Comparison of ENCODE assay signal across 8 mouse cellular contexts in genomic region chr19:43662176-43662967, GRCm38 (mm10). TPM values are rescaled to one million over a fixed set of nuclear protein-coding genes. Genes with fewer than 3 reads are reported as not detected.
A peak's percentile ranks its signal among the peaks of the same experiment; 100 is the strongest.
DNase-seq lines count a peak whose midpoint lies in the region; ATAC-seq and TF ChIP-seq lines count a peak whose summit lies in the region.

No protein-coding gene starts in this region.

- H3K9ac ChIP-seq in heart, embryonic 14.5 days (ENCODE audit: low read length): 0 out of 2 replicates have a peak overlapping the region, but pooled peaks have one; percentile 16
- no peak overlapping the region for H3K9ac ChIP-seq in heart, embryonic 11.5 days (ENCODE audit: low read depth, low read length)
- no peak overlapping the region for H3K9ac ChIP-seq in hindbrain, embryonic 15.5 days
- no peak overlapping the region for H3K9ac ChIP-seq in lung, postnatal 0 days (replicated peaks; ENCODE audit: low read depth)

- no peaks in the 10 kb centered on the region for H3K9me3 ChIP-seq in heart, embryonic 14.5 days (ENCODE audit: control insufficient read depth, low read length)
- no peaks in the 10 kb centered on the region for H3K9me3 ChIP-seq in heart, embryonic 11.5 days (replicated peaks; ENCODE audit: control insufficient read depth, low read length)
- no peaks in the 10 kb centered on the region for H3K9me3 ChIP-seq in hindbrain, embryonic 15.5 days
- no peaks in the 10 kb centered on the region for H3K9me3 ChIP-seq in lung, postnatal 0 days (ENCODE audit: low read length)

- no peak overlapping the region for H3K27ac ChIP-seq in heart, embryonic 14.5 days (replicated peaks in 1 of 2; ENCODE audit: control insufficient read depth in 1 of 2, insufficient read depth in 1 of 2, low read depth in 2 of 2, low read length in 2 of 2)
- no peak overlapping the region for H3K27ac ChIP-seq in heart, embryonic 11.5 days (ENCODE audit: low read depth, low read length)
- no peak overlapping the region for H3K27ac ChIP-seq in hindbrain, embryonic 15.5 days (replicated peaks)
- H3K27ac ChIP-seq in lung, postnatal 0 days (ENCODE audit: low read length): no peak overlapping the region

- no peak for TF ChIP-seq EP300 in lung, postnatal 0 days (IDR thresholded peaks at IDR 0.05)

- no peaks in the 10 kb centered on the region for H3K27me3 ChIP-seq in heart, embryonic 14.5 days (ENCODE audit: control insufficient read depth, insufficient read depth, low read length)
- no peaks in the 10 kb centered on the region for H3K27me3 ChIP-seq in heart, embryonic 11.5 days (ENCODE audit: control insufficient read depth, insufficient read depth, low read length)
- H3K27me3 ChIP-seq in hindbrain, embryonic 15.5 days: no peaks in the 10 kb centered on the region
- no peaks in the 10 kb centered on the region for H3K27me3 ChIP-seq in lung, postnatal 0 days (replicated peaks; ENCODE audit: insufficient read depth, low read length)

- no peak for ATAC-seq in heart, embryonic 14.5 days (ENCODE audit: insufficient number of reproducible peaks, insufficient read depth, low FRiP score, low read depth)
- ATAC-seq in heart, embryonic 11.5 days (replicated peaks; ENCODE audit: insufficient number of reproducible peaks, low FRiP score, low TSS enrichment): no peak
- peak; percentile 37; the same call in 1 of the 2 replicates for ATAC-seq in hindbrain, embryonic 15.5 days (ENCODE audit: low FRiP score, low read depth)
- ATAC-seq in lung, postnatal 0 days: peak; percentile 53; the same call in 1 of the 2 replicates

- peaks cover 0 to 3% of the 10 kb centered on the region in 2 experiments; a peak in 1 of 4 replicates for H3K4me1 ChIP-seq in heart, embryonic 14.5 days (ENCODE audit: control insufficient read depth in 2 of 2, insufficient read depth in 2 of 2, low read length in 2 of 2)
- no peaks in the 10 kb centered on the region for H3K4me1 ChIP-seq in heart, embryonic 11.5 days (ENCODE audit: control insufficient read depth, insufficient read depth, low read length)
- H3K4me1 ChIP-seq in hindbrain, embryonic 15.5 days (replicated peaks): peaks cover 7% of the 10 kb centered on the region; the same call in 1 of the 2 replicates
- no peaks in the 10 kb centered on the region for H3K4me1 ChIP-seq in lung, postnatal 0 days (ENCODE audit: insufficient read depth, low read depth, low read length)

- no peak overlapping the region for H3K4me3 ChIP-seq in heart, embryonic 14.5 days (ENCODE audit: control insufficient read depth in 1 of 2, insufficient read depth in 1 of 2, low read depth in 1 of 2, low read length in 2 of 2)
- H3K4me3 ChIP-seq in heart, embryonic 11.5 days (ENCODE audit: low read depth, low read length): no peak overlapping the region
- H3K4me3 ChIP-seq in hindbrain, embryonic 15.5 days: no peak overlapping the region
- H3K4me3 ChIP-seq in lung, postnatal 0 days (ENCODE audit: low read depth, low read length): no peak overlapping the region

- TF ChIP-seq CTCF in lung, postnatal 0 days (IDR thresholded peaks at IDR 0.05): peak; percentile 62

- H3K36me3 ChIP-seq in heart, embryonic 14.5 days (ENCODE audit: control insufficient read depth, insufficient read depth, low read length): peaks cover 30% of the 10 kb centered on the region
- peaks cover 4% of the 10 kb centered on the region; the same call in 1 of the 2 replicates for H3K36me3 ChIP-seq in heart, embryonic 11.5 days (ENCODE audit: control insufficient read depth, insufficient read depth, low read length)
- peaks cover 10% of the 10 kb centered on the region for H3K36me3 ChIP-seq in hindbrain, embryonic 15.5 days
- H3K36me3 ChIP-seq in lung, postnatal 0 days (ENCODE audit: insufficient read depth, low read length): peaks cover 7% of the 10 kb centered on the region; the same call in 1 of the 2 replicates

- peak; percentile 75 for DNase-seq in embryo, embryonic 10 days (ENCODE audit: low spot score)
- DNase-seq in lung, postnatal 0 days (ENCODE audit: low spot score): peak; percentile 34
- no peak for DNase-seq in Muller cell, postnatal 12 days (ENCODE audit: inconsistent ontology term)
- DNase-seq in left cerebral cortex, adult 9 months (ENCODE audit: low spot score in 2 of 2): no peak
- DNase-seq in right cerebral cortex, adult 18-20 months: no peak

- 41% methylated on average over 19 of the region's 19 CpGs for WGBS in heart, embryonic 14.5 days
- WGBS in heart, embryonic 11.5 days (ENCODE audit: insufficient replicate concordance): 39% methylated on average over 19 of the region's 19 CpGs
- WGBS in hindbrain, embryonic 15.5 days: 34% methylated on average over 19 of the region's 19 CpGs
- WGBS in lung, postnatal 0 days: 46% methylated on average over 19 of the region's 19 CpGs

- H3K4me2 ChIP-seq in heart, embryonic 14.5 days (ENCODE audit: low read length): no peak overlapping the region
- H3K4me2 ChIP-seq in heart, embryonic 11.5 days: no peak overlapping the region
- no peak overlapping the region for H3K4me2 ChIP-seq in hindbrain, embryonic 15.5 days
- no peak overlapping the region for H3K4me2 ChIP-seq in lung, postnatal 0 days (replicated peaks; ENCODE audit: low read depth, low read length)

RNA-seq across cellular contexts. Expression of gene Slc25a28, which starts 12.3 kb away (rescaled TPM):
- 10.4 and 10.8 TPM in 2 replicates for polyA plus RNA-seq in heart, embryonic 14.5 days (2014; fragmentation: Nextera tagmentation; extraction: Ambion mirVana)
- polyA plus RNA-seq in heart, embryonic 11.5 days (2014; fragmentation: Nextera tagmentation; extraction: Ambion mirVana): 5.7 and 9.5 TPM in 2 replicates
- 16.0 and 16.4 TPM in 2 replicates for polyA plus RNA-seq in hindbrain, embryonic 15.5 days (2015; fragmentation: Nextera tagmentation; extraction: Ambion mirVana)
- 11.9 and 13.3 TPM in 2 replicates for polyA plus RNA-seq in lung, postnatal 0 days (2015; fragmentation: Nextera tagmentation; extraction: Ambion mirVana)

RNA-seq across cellular contexts. Expression of gene Entpd7, which starts 27.1 kb away (rescaled TPM):
- polyA plus RNA-seq in heart, embryonic 14.5 days (2014; fragmentation: Nextera tagmentation; extraction: Ambion mirVana): 6.9 TPM in 2 replicates
- 9.1 and 10.6 TPM in 2 replicates for polyA plus RNA-seq in heart, embryonic 11.5 days (2014; fragmentation: Nextera tagmentation; extraction: Ambion mirVana)
- polyA plus RNA-seq in hindbrain, embryonic 15.5 days (2015; fragmentation: Nextera tagmentation; extraction: Ambion mirVana): 8.3 and 8.4 TPM in 2 replicates
- polyA plus RNA-seq in lung, postnatal 0 days (2015; fragmentation: Nextera tagmentation; extraction: Ambion mirVana): 5.1 and 6.1 TPM in 2 replicates

RNA-seq across cellular contexts. Expression of gene Nkx2-3, which starts 50.2 kb away (rescaled TPM):
- not detected in 2 replicates for polyA plus RNA-seq in heart, embryonic 14.5 days (2014; fragmentation: Nextera tagmentation; extraction: Ambion mirVana)
- not detected in 2 replicates for polyA plus RNA-seq in heart, embryonic 11.5 days (2014; fragmentation: Nextera tagmentation; extraction: Ambion mirVana)
- 0.21 and 1.1 TPM in 2 replicates for polyA plus RNA-seq in hindbrain, embryonic 15.5 days (2015; fragmentation: Nextera tagmentation; extraction: Ambion mirVana)
- polyA plus RNA-seq in lung, postnatal 0 days (2015; fragmentation: Nextera tagmentation; extraction: Ambion mirVana): not detected in 2 replicates

Comparison
In these comparisons a context has a peak if more than half of its experiments do, and no peak if none do; other contexts are left out.
1. ATAC-seq: peak in hindbrain, embryonic 15.5 days (single experiment) and lung, postnatal 0 days (single experiment); none in heart, embryonic 14.5 days (single experiment) and heart, embryonic 11.5 days (single experiment).
2. DNase-seq: peak in embryo, embryonic 10 days (single experiment) and lung, postnatal 0 days (single experiment); none in Muller cell, postnatal 12 days (single experiment), left cerebral cortex, adult 9 months (0 of 2) and right cerebral cortex, adult 18-20 months (single experiment).